24 mouse cellular contexts compared by ENCODE assay signal in the genomic region with DNA sequence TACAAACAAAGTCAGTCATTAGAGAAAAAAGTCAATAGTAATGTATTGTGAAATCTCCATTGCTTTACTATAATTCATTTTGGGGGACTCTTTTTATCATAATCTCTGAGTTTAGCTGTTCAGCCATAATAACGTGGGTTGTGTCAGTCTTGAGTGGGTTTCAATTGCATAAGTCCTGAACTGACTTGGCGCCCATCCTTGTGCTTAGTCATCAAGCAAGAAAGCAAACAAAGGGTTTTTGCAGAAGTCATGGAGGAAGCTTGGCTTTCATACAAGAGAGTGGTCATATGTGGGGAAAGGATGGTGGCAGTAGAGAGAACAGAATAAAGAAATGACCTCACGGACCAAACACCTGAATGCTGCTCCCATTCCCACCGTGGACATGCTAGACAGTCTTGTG.
DNase-seq lines count a peak whose midpoint lies in the region; ATAC-seq and TF ChIP-seq lines count a peak whose summit lies in the region.
"Had no signal": no experiment of that assay in that cellular context is flagged by ENCODE, and none has a peak within 500 bp of the region (broad histone marks: within the 10 kb centered on the region; RNA-seq: fewer than 3 reads in every experiment).

No protein-coding gene starts in this region.

- ATAC-seq in liver, embryonic 11.5 days (replicated peaks; ENCODE audit: low FRiP score) = no peak
- ATAC-seq: activated CD4-positive, CD25-positive, alpha-beta regulatory T cell, adult 4 months; forebrain, embryonic 16.5 days; intestine, embryonic 15.5 days had no signal

- no peak for TF ChIP-seq CTCF in liver, adult 2 months (IDR thresholded peaks at IDR 0.05; ENCODE audit: low read depth, low read length)

- H3K79me2 ChIP-seq in liver, adult 2 months (ENCODE audit: control insufficient read depth, insufficient read depth, low read length) = no peaks in the 10 kb centered on the region

- peaks cover 15% of the 10 kb centered on the region; the same call in 1 of the 2 replicates for H3K27me3 ChIP-seq in liver, adult 2 months (ENCODE audit: control insufficient read depth, insufficient read depth, low read length)
- H3K27me3 ChIP-seq in liver, embryonic 11.5 days (replicated peaks; ENCODE audit: control insufficient read depth, insufficient read depth, low read length) = no peaks in the 10 kb centered on the region
- H3K27me3 ChIP-seq: embryonic facial prominence, embryonic 12.5 days; forebrain, embryonic 12.5 days; heart, embryonic 15.5 days; intestine, embryonic 15.5 days had no signal

- TF ChIP-seq POLR2A in liver, adult 2 months (IDR thresholded peaks at IDR 0.05; ENCODE audit: extremely low read depth, insufficient read depth, low read length) = no peak

- H3K4me1 ChIP-seq in liver, adult 2 months (ENCODE audit: control insufficient read depth, insufficient read depth, low read length) = no peaks in the 10 kb centered on the region
- no peaks in the 10 kb centered on the region for H3K4me1 ChIP-seq in liver, embryonic 11.5 days (replicated peaks; ENCODE audit: control insufficient read depth, insufficient read depth, low read length)
- H3K4me1 ChIP-seq: embryonic facial prominence, embryonic 12.5 days; forebrain, embryonic 12.5 days; heart, embryonic 15.5 days; hindbrain, embryonic 10.5 days; intestine, embryonic 15.5 days had no signal

- no peak overlapping the region for H3K9ac ChIP-seq in liver, adult 2 months (ENCODE audit: low read depth, low read length)
- no peak overlapping the region for H3K9ac ChIP-seq in liver, embryonic 11.5 days (ENCODE audit: low read depth, low read length)
- H3K9ac ChIP-seq: embryonic facial prominence, embryonic 12.5 days; forebrain, embryonic 12.5 days; heart, embryonic 15.5 days; hindbrain, embryonic 14.5 days; intestine, embryonic 15.5 days had no signal

- no peak overlapping the region for H3K4me2 ChIP-seq in liver, embryonic 11.5 days
- H3K4me2 ChIP-seq: embryonic facial prominence, embryonic 12.5 days; forebrain, embryonic 12.5 days; heart, embryonic 11.5 days; heart, embryonic 15.5 days; hindbrain, embryonic 14.5 days; intestine, embryonic 15.5 days had no signal

- no peaks in the 10 kb centered on the region for H3K36me3 ChIP-seq in liver, adult 2 months (ENCODE audit: control insufficient read depth, insufficient read depth, low read length)
- H3K36me3 ChIP-seq in liver, embryonic 11.5 days (ENCODE audit: control insufficient read depth, insufficient read depth, low read length) = no peaks in the 10 kb centered on the region
- H3K36me3 ChIP-seq: embryonic facial prominence, embryonic 12.5 days; forebrain, embryonic 12.5 days; heart, embryonic 15.5 days; hindbrain, embryonic 10.5 days; intestine, embryonic 15.5 days had no signal

- DNase-seq in liver, adult 2 months (ENCODE audit: extremely low read depth, low read depth, low spot score) = peak; percentile 7
- DNase-seq in liver, embryonic 11.5 days (ENCODE audit: low spot score) = no peak
- peak; percentile 88 for DNase-seq in 3T3-L1 (ENCODE audit: low read depth, low spot score)
- DNase-seq in Muller cell, postnatal 12 days (ENCODE audit: inconsistent ontology term) = peak; percentile 59
- DNase-seq in brain, adult 2 months (ENCODE audit: low read depth, low spot score) = peak; percentile 50
- no peak for DNase-seq in thymus, postnatal 10 days (ENCODE audit: low spot score in 2 of 2)
- DNase-seq in heart, postnatal 4 days = no peak
- no peak for DNase-seq in cerebellum, adult 11 months
- DNase-seq: adrenal gland, adult 2 months; adrenal gland, postnatal 25 days; cerebellum, adult 8-10 months; cerebellum, postnatal 25 days; gastrocnemius, postnatal 10 days; heart, adult 2 months; heart, postnatal 14 days had no signal

- 72% methylated on average over 4 of the region's 4 CpGs for WGBS in liver, adult 2 months
- 82% methylated on average over 4 of the region's 4 CpGs for WGBS in liver, embryonic 11.5 days

- H3K27ac ChIP-seq in liver, adult 2 months (replicated peaks; ENCODE audit: insufficient read depth, low read depth, low read length) = no peak overlapping the region
- no peak overlapping the region for H3K27ac ChIP-seq in liver, embryonic 11.5 days (ENCODE audit: low read depth, low read length)
- H3K27ac ChIP-seq: embryonic facial prominence, embryonic 12.5 days; forebrain, embryonic 12.5 days; heart, adult 2 months; heart, embryonic 15.5 days; hindbrain, embryonic 10.5 days; hindbrain, embryonic 14.5 days; intestine, embryonic 15.5 days had no signal

- H3K4me3 ChIP-seq in liver, adult 2 months (ENCODE audit: insufficient read depth, low read depth, low read length) = no peak overlapping the region
- no peak overlapping the region for H3K4me3 ChIP-seq in liver, embryonic 11.5 days (ENCODE audit: low read depth, low read length)
- H3K4me3 ChIP-seq: embryonic facial prominence, embryonic 12.5 days; forebrain, embryonic 12.5 days; heart, adult 2 months; heart, embryonic 15.5 days; hindbrain, embryonic 10.5 days; intestine, embryonic 15.5 days had no signal

- H3K9me3 ChIP-seq in liver, embryonic 11.5 days (ENCODE audit: control insufficient read depth, low read length) = no peaks in the 10 kb centered on the region
- H3K9me3 ChIP-seq: embryonic facial prominence, embryonic 12.5 days; forebrain, embryonic 12.5 days; heart, embryonic 15.5 days; hindbrain, embryonic 10.5 days; intestine, embryonic 15.5 days had no signal

Comparison
In these comparisons a context has a peak if more than half of its experiments do, and no peak if none do; other contexts are left out.
1. DNase-seq: peak in liver, adult 2 months (single experiment), 3T3-L1 (single experiment), Muller cell, postnatal 12 days (single experiment) and brain, adult 2 months (single experiment); none in liver, embryonic 11.5 days (single experiment), thymus, postnatal 10 days (0 of 2), heart, postnatal 4 days (single experiment) and cerebellum, adult 11 months (single experiment).